Mouse (Mus musculus) right cerebral cortex, adult 2 months (tissue): ENCODE data around the gene Ntrk3.

Source experiments
- DNase-seq, 2 experiments: peaks; one replicate each; pipeline ENCODE4 v3.0.0; 2021 to 2022; ENCODE audit warnings: low spot score in 2 of 2

Ntrk3 gene

GRCm38 (mm10) chr7:78520243-78520927, 217.4 kb downstream of the Ntrk3 start:
- peak in 1 of 2 experiments; percentile 55 for DNase-seq

GRCm38 (mm10) chr7:78519689-78520088, 218.1 kb downstream of the Ntrk3 start:
- no peak for DNase-seq

- no peak for DNase-seq
These were observed 218.9 kb downstream of the Ntrk3 start for GRCm38 (mm10) chr7:78518760-78519363.

- no peak for DNase-seq
These were observed 222.7 kb downstream of the Ntrk3 start for GRCm38 (mm10) chr7:78515042-78515609.

GRCm38 (mm10) chr7:78507032-78507611, 230.7 kb downstream of the Ntrk3 start:
- no peak for DNase-seq

GRCm38 (mm10) chr7:78500863-78501262, 236.9 kb downstream of the Ntrk3 start:
- no peak for DNase-seq

- DNase-seq = no peak
These were observed 237.8 kb downstream of the Ntrk3 start for GRCm38 (mm10) chr7:78499970-78500369.

- DNase-seq = no peak
These were observed 239.5 kb downstream of the Ntrk3 start for GRCm38 (mm10) chr7:78498356-78498755.

GRCm38 (mm10) chr7:78497819-78498218, 240.0 kb downstream of the Ntrk3 start:
- no peak for DNase-seq

GRCm38 (mm10) chr7:78493591-78493990, 244.2 kb downstream of the Ntrk3 start:
- DNase-seq = no peak

GRCm38 (mm10) chr7:78491176-78491575, 246.6 kb downstream of the Ntrk3 start:
- no peak for DNase-seq

- DNase-seq = no peak
These were observed 253.5 kb downstream of the Ntrk3 start for GRCm38 (mm10) chr7:78484290-78484689.

GRCm38 (mm10) chr7:78483729-78484128, 254.1 kb downstream of the Ntrk3 start:
- no peak for DNase-seq

GRCm38 (mm10) chr7:78483061-78483460, 254.8 kb downstream of the Ntrk3 start:
- DNase-seq = no peak

GRCm38 (mm10) chr7:78478881-78479280, 258.9 kb downstream of the Ntrk3 start:
- DNase-seq = no peak

GRCm38 (mm10) chr7:78471755-78472154, 266.1 kb downstream of the Ntrk3 start:
- DNase-seq = no peak

GRCm38 (mm10) chr7:78471270-78471669, 266.5 kb downstream of the Ntrk3 start:
- DNase-seq = no peak

- no peak for DNase-seq
These were observed 275.2 kb downstream of the Ntrk3 start for GRCm38 (mm10) chr7:78462605-78463004.

GRCm38 (mm10) chr7:78459021-78459420, 278.8 kb downstream of the Ntrk3 start:
- DNase-seq = no peak

- no peak for DNase-seq
These were observed 286.1 kb downstream of the Ntrk3 start for GRCm38 (mm10) chr7:78451666-78452065.

GRCm38 (mm10) chr7:78449909-78450592, 287.8 kb downstream of the Ntrk3 start:
- no peak for DNase-seq

- DNase-seq = no peak
These were observed 289.0 kb downstream of the Ntrk3 start for GRCm38 (mm10) chr7:78448841-78449240.
